Mouse (Mus musculus) limb, embryonic 13.5 days (tissue): ENCODE results near the gene B4galnt3. TPM values are rescaled to one million over a fixed set of nuclear protein-coding genes. Genes with fewer than 3 reads are reported as not detected.

Source experiments
- ATAC-seq: fragments of 200-750 bp; cut with Nextera tagmentation; 2 replicates; pipeline ENCODE4 v1.8.0; 2017; ENCODE audit warnings: low read depth, moderate number of reproducible peaks, moderate TSS enrichment; ENCODE audit not compliant: low FRiP score
- H3K27ac ChIP-seq: fragments of 300-500 bp; sonication (generic); 2 replicates; pipeline ENCODE4 v1.5.1; 2015; ENCODE audit warnings: inconsistent platforms, mild to moderate bottlenecking, moderate library complexity
- H3K27me3 ChIP-seq: fragments of 300-500 bp; sonication (generic); 2 replicates; pipeline ENCODE4 v1.6.1; 2015; ENCODE audit warnings: mild to moderate bottlenecking, inconsistent platforms
- H3K36me3 ChIP-seq: fragments of 300-500 bp; sonication (generic); 2 replicates; pipeline ENCODE4 v1.6.1; 2015; ENCODE audit warnings: inconsistent platforms, mild to moderate bottlenecking, moderate library complexity
- H3K4me1 ChIP-seq: fragments of 300-500 bp; sonication (generic); 2 replicates; pipeline ENCODE4 v1.6.1; 2015; ENCODE audit warnings: inconsistent platforms
- H3K4me2 ChIP-seq: fragments of 300-500 bp; sonication (generic); replicated peaks from 2 replicates; pipeline ENCODE4 v1.6.1; 2015; ENCODE audit warnings: inconsistent platforms, mild to moderate bottlenecking, moderate library complexity
- H3K4me3 ChIP-seq: fragments of 300-500 bp; sonication (generic); 2 replicates; pipeline ENCODE4 v1.5.1; 2015; ENCODE audit warnings: moderate library complexity, mild to moderate bottlenecking, inconsistent platforms
- H3K9ac ChIP-seq: fragments of 300-500 bp; sonication (generic); 2 replicates; pipeline ENCODE4 v1.6.1; 2015; ENCODE audit warnings: mild to moderate bottlenecking, inconsistent platforms
- H3K9me3 ChIP-seq: fragments of 300-500 bp; sonication (generic); 2 replicates; pipeline ENCODE4 v1.6.1; 2016; ENCODE audit warnings: inconsistent platforms
- WGBS: fragments of 180-500 bp; shearing (Covaris S2); methylation state at CpG from one replicate; pipeline ENCODE4 v1.1.7; 2015; 5-methylcytosine and 5-hydroxymethylcytosine counted together
- polyA plus RNA-seq: library from polyadenylated mRNA; unstranded; fragments of >200 nt; fragmentation: Nextera tagmentation; extraction: Ambion mirVana; gene quantifications from 2 replicates; pipeline ENCODE4 v1.2.1, GENCODE M21; 2015

B4galnt3 gene
- polyA plus RNA-seq, 1 experiment from 2014 or later, result 0.80 TPM

GRCm38 (mm10) chr6:120264151-120264550, 30.2 kb downstream of the B4galnt3 start:
- Histone ChIP-seq H3K4me1 (peaks cover 14% of the 10 kb centered on the region), H3K27ac (no peak overlapping the region), H3K27me3 (no peaks in the 10 kb centered on the region), H3K36me3 (no peaks in the 10 kb centered on the region), H3K9ac (no peak overlapping the region), H3K9me3 (no peaks in the 10 kb centered on the region), H3K4me2 (no peak overlapping the region), H3K4me3 (no peak overlapping the region)
- 27% methylated on average over 6 of the region's 6 CpGs for WGBS
- no peak for ATAC-seq

- Histone ChIP-seq H3K36me3 (no peaks in the 10 kb centered on the region), H3K9ac (no peak overlapping the region), H3K4me3 (no peak overlapping the region), H3K27me3 (no peaks in the 10 kb centered on the region), H3K4me1 (peaks cover 14% of the 10 kb centered on the region), H3K4me2 (no peak overlapping the region), H3K27ac (no peak overlapping the region), H3K9me3 (no peaks in the 10 kb centered on the region)
- WGBS, result 83% methylated on average over 7 of the region's 7 CpGs
- ATAC-seq, result no peak
Observed at GRCm38 (mm10) chr6:120263608-120264007, 30.8 kb downstream of the B4galnt3 start.

GRCm38 (mm10) chr6:120262886-120263531, 31.4 kb downstream of the B4galnt3 start:
- no peaks in the 10 kb centered on the region for H3K36me3 ChIP-seq
- no peak overlapping the region for H3K9ac ChIP-seq
- ATAC-seq, result no peak
- H3K4me3 ChIP-seq, result no peak overlapping the region
- WGBS, result 60% methylated on average over 12 of the region's 12 CpGs
- H3K4me2 ChIP-seq, result no peak overlapping the region
- no peak overlapping the region for H3K27ac ChIP-seq
- H3K27me3 ChIP-seq, result no peaks in the 10 kb centered on the region
- H3K4me1 ChIP-seq, result peaks cover 14% of the 10 kb centered on the region
- H3K9me3 ChIP-seq, result no peaks in the 10 kb centered on the region

GRCm38 (mm10) chr6:120259481-120259880, 34.9 kb downstream of the B4galnt3 start:
- no peaks in the 10 kb centered on the region for H3K27me3 ChIP-seq
- 57% methylated on average over 9 of the region's 9 CpGs for WGBS
- H3K4me3 ChIP-seq, result no peak overlapping the region
- no peaks in the 10 kb centered on the region for H3K36me3 ChIP-seq
- ATAC-seq, result no peak
- H3K9ac ChIP-seq, result no peak overlapping the region
- H3K4me1 ChIP-seq, result peaks cover 21% of the 10 kb centered on the region
- H3K4me2 ChIP-seq, result no peak overlapping the region
- no peaks in the 10 kb centered on the region for H3K9me3 ChIP-seq
- H3K27ac ChIP-seq, result no peak overlapping the region

- 68% methylated on average over 5 of the region's 5 CpGs for WGBS
- no peaks in the 10 kb centered on the region for H3K27me3 ChIP-seq
- H3K9me3 ChIP-seq, result no peaks in the 10 kb centered on the region
- no peak for ATAC-seq
- H3K27ac ChIP-seq, result no peak overlapping the region
- no peak overlapping the region for H3K4me3 ChIP-seq
- H3K9ac ChIP-seq, result no peak overlapping the region
- H3K36me3 ChIP-seq, result no peaks in the 10 kb centered on the region
- H3K4me1 ChIP-seq, result peaks cover 8% of the 10 kb centered on the region
- no peak overlapping the region for H3K4me2 ChIP-seq
Observed at GRCm38 (mm10) chr6:120256431-120256935, 37.9 kb downstream of the B4galnt3 start.

- no peak overlapping the region for H3K4me3 ChIP-seq
- H3K27me3 ChIP-seq, result no peaks in the 10 kb centered on the region
- H3K27ac ChIP-seq, result no peak overlapping the region
- no peak for ATAC-seq
- no peak overlapping the region for H3K9ac ChIP-seq
- WGBS, result 73% methylated on average over 12 of the region's 12 CpGs
- peaks cover 7% of the 10 kb centered on the region for H3K4me1 ChIP-seq
- no peaks in the 10 kb centered on the region for H3K36me3 ChIP-seq
- H3K4me2 ChIP-seq, result no peak overlapping the region
- no peaks in the 10 kb centered on the region for H3K9me3 ChIP-seq
Observed at GRCm38 (mm10) chr6:120255701-120256100, 38.7 kb downstream of the B4galnt3 start.

GRCm38 (mm10) chr6:120255144-120255543, 39.2 kb downstream of the B4galnt3 start:
- Histone ChIP-seq H3K9ac (no peak overlapping the region), H3K9me3 (no peaks in the 10 kb centered on the region), H3K4me2 (no peak overlapping the region), H3K27me3 (no peaks in the 10 kb centered on the region), H3K4me3 (no peak overlapping the region), H3K36me3 (no peaks in the 10 kb centered on the region), H3K4me1 (peaks cover 7% of the 10 kb centered on the region), H3K27ac (no peak overlapping the region)
- no peak for ATAC-seq
- WGBS, result 64% methylated on average over 4 of the region's 4 CpGs

- WGBS, result 41% methylated on average over 4 of the region's 4 CpGs
- no peaks in the 10 kb centered on the region for H3K27me3 ChIP-seq
- H3K4me2 ChIP-seq, result no peak overlapping the region
- ATAC-seq, result no peak
- no peaks in the 10 kb centered on the region for H3K9me3 ChIP-seq
- H3K9ac ChIP-seq, result no peak overlapping the region
- no peaks in the 10 kb centered on the region for H3K36me3 ChIP-seq
- peaks cover 7% of the 10 kb centered on the region for H3K4me1 ChIP-seq
- H3K27ac ChIP-seq, result no peak overlapping the region
- H3K4me3 ChIP-seq, result no peak overlapping the region
Observed at GRCm38 (mm10) chr6:120254640-120255039, 39.7 kb downstream of the B4galnt3 start.

DNA sequence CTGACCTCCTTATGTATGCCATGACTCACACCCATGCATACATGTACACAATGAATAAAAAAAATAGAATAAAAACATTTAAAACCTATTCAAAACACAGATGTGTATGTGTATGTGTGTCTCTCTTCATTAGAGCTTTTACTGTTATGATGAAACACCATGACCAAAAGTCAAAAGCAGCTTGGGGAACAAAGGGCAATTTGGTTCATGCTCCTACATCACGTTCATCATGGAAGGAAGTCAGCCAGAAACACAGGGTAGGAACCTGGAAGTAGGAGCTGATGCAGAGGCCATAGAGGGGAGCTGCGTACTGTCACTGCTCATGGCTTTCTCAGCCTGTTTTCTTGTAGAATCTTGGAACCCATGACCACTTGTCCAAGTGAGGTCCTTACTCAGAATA, 41.6 kb downstream of the B4galnt3 start:
- no peaks in the 10 kb centered on the region for H3K36me3 ChIP-seq
- no peaks in the 10 kb centered on the region for H3K27me3 ChIP-seq
- no peak overlapping the region for H3K27ac ChIP-seq
- no peak overlapping the region for H3K4me2 ChIP-seq
- H3K4me1 ChIP-seq, result peaks cover 7% of the 10 kb centered on the region
- no peak overlapping the region for H3K9ac ChIP-seq
- H3K9me3 ChIP-seq, result no peaks in the 10 kb centered on the region
- WGBS, result 92% methylated on average over 2 of the region's 2 CpGs
- H3K4me3 ChIP-seq, result no peak overlapping the region
- no peak for ATAC-seq

- WGBS, result 72% methylated on average over 7 of the region's 7 CpGs
- Histone ChIP-seq H3K4me3 (no peak overlapping the region), H3K27ac (no peak overlapping the region), H3K27me3 (no peaks in the 10 kb centered on the region), H3K9ac (no peak overlapping the region), H3K36me3 (no peaks in the 10 kb centered on the region), H3K9me3 (no peaks in the 10 kb centered on the region), H3K4me2 (no peak overlapping the region), H3K4me1 (peaks cover 7% of the 10 kb centered on the region)
- no peak for ATAC-seq
Observed at GRCm38 (mm10) chr6:120251010-120251409, 43.3 kb downstream of the B4galnt3 start.

GRCm38 (mm10) chr6:120249831-120250230, 44.5 kb downstream of the B4galnt3 start:
- no peaks in the 10 kb centered on the region for H3K27me3 ChIP-seq
- 72% methylated on average over 5 of the region's 5 CpGs for WGBS
- no peak overlapping the region for H3K4me2 ChIP-seq
- no peaks in the 10 kb centered on the region for H3K9me3 ChIP-seq
- no peaks in the 10 kb centered on the region for H3K36me3 ChIP-seq
- no peak overlapping the region for H3K4me3 ChIP-seq
- H3K9ac ChIP-seq, result no peak overlapping the region
- no peak overlapping the region for H3K27ac ChIP-seq
- peaks cover 3% of the 10 kb centered on the region for H3K4me1 ChIP-seq
- ATAC-seq, result no peak

DNA sequence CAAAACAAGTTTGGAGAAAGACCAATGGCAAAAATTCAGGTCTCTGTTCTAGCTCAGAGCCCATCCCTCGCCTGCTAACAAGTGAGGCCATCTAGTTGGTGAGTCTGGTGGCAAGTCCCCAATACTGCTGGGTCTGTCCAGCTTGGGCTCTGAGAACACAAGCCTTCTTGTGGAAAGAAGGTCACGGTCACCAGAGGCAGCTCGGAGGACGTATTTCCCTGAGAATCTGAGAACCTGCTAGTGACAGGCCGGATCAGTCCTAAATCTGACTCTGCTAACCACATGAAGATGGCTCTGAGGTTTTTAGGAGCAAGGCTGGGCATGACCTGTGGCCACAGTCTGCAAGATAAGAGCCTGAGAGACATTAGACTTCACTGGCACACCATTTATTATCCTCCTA, 47.7 kb downstream of the B4galnt3 start:
- Histone ChIP-seq H3K4me3 (no peak overlapping the region), H3K4me2 (no peak overlapping the region), H3K36me3 (no peaks in the 10 kb centered on the region), H3K4me1 (no peaks in the 10 kb centered on the region), H3K9me3 (no peaks in the 10 kb centered on the region), H3K9ac (no peak overlapping the region), H3K27ac (no peak overlapping the region), H3K27me3 (no peaks in the 10 kb centered on the region)
- no peak for ATAC-seq
- WGBS, result 79% methylated on average over 5 of the region's 5 CpGs

DNA sequence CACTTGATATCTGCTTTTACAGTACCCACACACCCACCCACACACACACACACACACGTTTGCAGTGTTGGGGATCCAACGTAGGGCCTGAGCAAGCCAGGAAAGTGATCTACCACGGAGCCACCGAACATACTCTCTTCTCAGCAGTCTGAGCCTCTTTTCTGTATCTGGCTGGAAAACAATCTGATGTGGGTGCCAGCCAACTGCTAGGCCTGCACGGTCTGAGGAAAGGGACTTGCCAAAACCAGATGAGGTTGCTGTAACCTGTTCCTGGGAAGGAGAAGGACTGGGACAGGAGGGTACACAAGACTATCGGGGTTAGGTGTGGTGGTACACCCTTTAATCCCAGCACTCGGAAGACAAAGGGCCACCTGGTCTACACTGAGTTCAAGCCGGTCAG, 51.1 kb downstream of the B4galnt3 start:
- Histone ChIP-seq H3K27me3 (no peaks in the 10 kb centered on the region), H3K27ac (no peak overlapping the region), H3K9ac (no peak overlapping the region), H3K36me3 (no peaks in the 10 kb centered on the region), H3K4me3 (no peak overlapping the region), H3K4me1 (no peaks in the 10 kb centered on the region), H3K4me2 (no peak overlapping the region), H3K9me3 (no peaks in the 10 kb centered on the region)
- 81% methylated on average over 8 of the region's 8 CpGs for WGBS
- ATAC-seq, result no peak
